Mouse (Mus musculus) CH12.LX (cell line): ENCODE data around the gene Coasy.

Experiments used
- CHD1 ChIP-seq: IDR thresholded peaks from 2 replicates; pipeline ENCODE4 v1.6.1; 2012; ENCODE audit warnings: low read depth, low read length, improper control_type of control experiment, inconsistent platforms
- CTCF ChIP-seq, 2 experiments: IDR thresholded peaks in 1 of 2; conservative IDR thresholded peaks in 1 of 2; 2 replicates each; pipeline ENCODE4 v1.5.1; 2011 to 2012; ENCODE audit warnings: low read depth in 2 of 2, low read length in 2 of 2, improper control_type of control experiment in 1 of 2, inconsistent platforms in 1 of 2, mild to moderate bottlenecking in 1 of 2, moderate library complexity in 1 of 2
- IRF4 ChIP-seq: IDR thresholded peaks from 2 replicates; pipeline ENCODE4 v1.6.1; 2014; ENCODE audit warnings: low read depth, mild to moderate bottlenecking, inconsistent platforms, low read length, improper control_type of control experiment
- POLR2A ChIP-seq: IDR thresholded peaks from 2 replicates; pipeline ENCODE4 v1.6.1; 2011; ENCODE audit warnings: low read depth, mild to moderate bottlenecking, improper control_type of control experiment, low read length
- TBP ChIP-seq: conservative IDR thresholded peaks from 2 replicates; pipeline ENCODE4 v1.6.1; 2011; ENCODE audit warnings: low read depth, low read length, improper control_type of control experiment
- TCF12 ChIP-seq: IDR thresholded peaks from 2 replicates; pipeline ENCODE4 v1.6.1; 2014; ENCODE audit warnings: low read depth, mild to moderate bottlenecking, inconsistent platforms, low read length, improper control_type of control experiment
- USF1 ChIP-seq: IDR thresholded peaks from 2 replicates; pipeline ENCODE4 v1.6.1; 2014; ENCODE audit warnings: low read depth, mild to moderate bottlenecking, inconsistent platforms, low read length, improper control_type of control experiment

DNA sequence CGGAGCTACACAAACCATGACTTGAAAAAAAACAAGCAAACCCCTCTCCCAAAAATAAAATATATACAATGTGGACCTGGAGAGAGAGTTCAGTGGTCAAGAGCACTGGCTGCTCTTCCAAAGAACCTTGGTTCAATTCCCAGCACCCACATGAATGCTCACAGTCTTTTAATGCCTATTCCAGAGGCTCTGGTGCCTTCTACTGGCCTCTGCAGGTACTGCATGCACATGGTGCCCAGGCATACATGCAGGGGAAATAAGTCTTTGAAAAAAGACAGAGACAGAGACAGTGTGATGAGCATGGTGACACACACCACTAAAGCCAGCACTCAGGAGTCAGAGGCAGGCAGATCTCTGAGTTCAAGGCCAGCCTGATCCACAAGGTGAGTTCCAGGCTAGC, 28.4 kb upstream of the Coasy start:
- TF ChIP-seq IRF4 (no peak), USF1 (no peak), CTCF (conservative IDR thresholded peaks at IDR 0.05 in 1 of 2, IDR thresholded peaks at IDR 0.05 in 1 of 2; ENCODE audit: low read depth in 2 of 2, low read length in 2 of 2) (peak; percentile 47 to 68; a peak in 3 of 4 replicates), TCF12 (no peak), POLR2A (no peak), CHD1 (no peak), TBP (no peak)
